Mouse (Mus musculus) bone marrow macrophage, adult 2 months (primary cell): ENCODE data around the gene Tlcd2.

ENCODE experiments used
- CTCF ChIP-seq: IDR thresholded peaks from 2 replicates; pipeline ENCODE4 v1.5.1; 2012; ENCODE audit warnings: low read depth, mild to moderate bottlenecking, low read length, moderate library complexity
- POLR2A ChIP-seq: IDR thresholded peaks from 2 replicates; pipeline ENCODE4 v1.6.1; 2012; ENCODE audit warnings: mild to moderate bottlenecking, low read depth, low read length, borderline replicate concordance

DNA sequence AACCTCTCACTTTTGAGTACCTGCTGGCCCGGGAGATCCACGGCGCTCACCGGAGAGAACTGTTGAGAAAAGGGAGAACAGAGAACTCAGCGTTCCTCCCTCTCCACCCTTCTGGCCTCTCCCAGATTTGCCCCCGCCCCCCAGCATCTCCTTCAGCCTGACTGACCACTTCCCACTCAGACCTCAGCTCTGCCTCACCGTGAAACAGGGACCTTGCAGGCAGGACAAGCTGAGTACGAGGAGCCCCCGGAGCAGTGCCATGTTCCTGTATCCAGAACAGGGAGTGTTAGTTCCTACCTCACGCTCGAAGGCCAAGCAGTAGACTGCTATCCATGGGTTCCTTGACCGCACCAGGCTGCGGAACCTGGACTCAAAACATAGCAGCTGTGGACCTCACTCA, 23.3 kb upstream of the Tlcd2 start:
- TF ChIP-seq CTCF: no peak
- no peak for TF ChIP-seq POLR2A
